Mouse (Mus musculus): ENCODE measurements around the gene Ranbp3. TPM values are rescaled to one million over a fixed set of nuclear protein-coding genes. Genes with fewer than 3 reads are reported as not detected.

Gene Ranbp3
- polyA plus RNA-seq, 2 experiments = 34.2 to 42.9 TPM

- DNase-seq (ENCODE audit: low read depth in 3 of 3, low spot score in 3 of 3) = no peak
Measured at GRCm38 (mm10) chr17:56663659-56664058, 9.4 kb upstream of the Ranbp3 start.

GRCm38 (mm10) chr17:56664333-56664732 is 8.8 kb upstream of the Ranbp3 start:
- H3K36me3 ChIP-seq (replicated peaks; ENCODE audit: control insufficient read depth, insufficient read depth, low read depth) = no peaks in the 10 kb centered on the region
- H3K9ac ChIP-seq (replicated peaks) = no peak overlapping the region
- ATAC-seq (ENCODE audit: insufficient read depth) = no peak
- no peak overlapping the region for H3K27ac ChIP-seq
- H3K4me1 ChIP-seq (replicated peaks; ENCODE audit: control insufficient read depth in 2 of 2, insufficient read depth in 2 of 2, low read length in 1 of 2) = no peaks in the 10 kb centered on the region; a peak in 1 of 4 replicates
- TF ChIP-seq CTCF (IDR thresholded peaks at IDR 0.05; ENCODE audit: low read depth) = no peak
- no peak for TF ChIP-seq EP300 (IDR thresholded peaks at IDR 0.05; ENCODE audit: low read depth)
- no peak overlapping the region for H3K4me3 ChIP-seq (ENCODE audit: insufficient read depth in 1 of 2, low read depth in 2 of 2, low read length in 2 of 2)
- 22% methylated on average over 10 of the region's 10 CpGs for WGBS (ENCODE audit: insufficient replicate concordance)
- DNase-seq (ENCODE audit: low read depth in 3 of 3, low spot score in 3 of 3) = no peak
- no peaks in the 10 kb centered on the region for H3K9me3 ChIP-seq (ENCODE audit: control insufficient read depth, low read length)
- no peak overlapping the region for H3K4me2 ChIP-seq (ENCODE audit: low read depth)
- peaks cover 19% of the 10 kb centered on the region for H3K27me3 ChIP-seq (ENCODE audit: control insufficient read depth, insufficient read depth, low read length)

More at GRCm38 (mm10) chr17:56663659-56664058, 9.4 kb upstream of the Ranbp3 start:
- no peak for ATAC-seq (ENCODE audit: insufficient read depth)
- TF ChIP-seq EP300 (IDR thresholded peaks at IDR 0.05; ENCODE audit: low read depth) (no peak), CTCF (IDR thresholded peaks at IDR 0.05; ENCODE audit: low read depth) (no peak)
- Histone ChIP-seq H3K4me3 (ENCODE audit: insufficient read depth in 1 of 2, low read depth in 2 of 2, low read length in 2 of 2) (no peak overlapping the region), H3K36me3 (replicated peaks; ENCODE audit: control insufficient read depth, insufficient read depth, low read depth) (no peaks in the 10 kb centered on the region), H3K27ac (no peak overlapping the region), H3K4me1 (replicated peaks; ENCODE audit: control insufficient read depth in 2 of 2, insufficient read depth in 2 of 2, low read length in 1 of 2) (no peaks in the 10 kb centered on the region; a peak in 1 of 4 replicates), H3K27me3 (ENCODE audit: control insufficient read depth, insufficient read depth, low read length) (peaks cover 18% of the 10 kb centered on the region), H3K9ac (replicated peaks) (no peak overlapping the region), H3K4me2 (ENCODE audit: low read depth) (no peak overlapping the region), H3K9me3 (ENCODE audit: control insufficient read depth, low read length) (no peaks in the 10 kb centered on the region)
- 44% methylated on average over 3 of the region's 3 CpGs for WGBS (ENCODE audit: insufficient replicate concordance)

- 66% methylated on average over 4 of the region's 4 CpGs for WGBS (ENCODE audit: insufficient replicate concordance)
Measured at GRCm38 (mm10) chr17:56666384-56666783, 6.7 kb upstream of the Ranbp3 start.

GRCm38 (mm10) chr17:56667591-56667990 is 5.5 kb upstream of the Ranbp3 start:
- no peak overlapping the region for H3K4me3 ChIP-seq (ENCODE audit: insufficient read depth in 1 of 2, low read depth in 2 of 2, low read length in 2 of 2)
- H3K27me3 ChIP-seq (ENCODE audit: control insufficient read depth, insufficient read depth, low read length) = peaks cover 19% of the 10 kb centered on the region
- H3K27ac ChIP-seq = no peak overlapping the region
- no peaks in the 10 kb centered on the region for H3K9me3 ChIP-seq (ENCODE audit: control insufficient read depth, low read length)
- peaks cover 2 to 3% of the 10 kb centered on the region in 2 experiments; a peak in 3 of 4 replicates for H3K4me1 ChIP-seq (replicated peaks; ENCODE audit: control insufficient read depth in 2 of 2, insufficient read depth in 2 of 2, low read length in 1 of 2)
- no peak overlapping the region for H3K4me2 ChIP-seq (ENCODE audit: low read depth)
- DNase-seq (ENCODE audit: low read depth in 3 of 3, low spot score in 3 of 3) (no peak), ATAC-seq (ENCODE audit: insufficient read depth) (no peak)
- no peak overlapping the region for H3K9ac ChIP-seq (replicated peaks)
- TF ChIP-seq EP300 (IDR thresholded peaks at IDR 0.05; ENCODE audit: low read depth) (no peak), CTCF (IDR thresholded peaks at IDR 0.05; ENCODE audit: low read depth) (no peak)
- WGBS (ENCODE audit: insufficient replicate concordance) = 47% methylated on average over 3 of the region's 3 CpGs
- no peaks in the 10 kb centered on the region for H3K36me3 ChIP-seq (replicated peaks; ENCODE audit: control insufficient read depth, insufficient read depth, low read depth)

More at GRCm38 (mm10) chr17:56666384-56666783, 6.7 kb upstream of the Ranbp3 start:
- Histone ChIP-seq H3K4me1 (replicated peaks; ENCODE audit: control insufficient read depth in 2 of 2, insufficient read depth in 2 of 2, low read length in 1 of 2) (no peaks in the 10 kb centered on the region; a peak in 1 of 4 replicates), H3K9me3 (ENCODE audit: control insufficient read depth, low read length) (no peaks in the 10 kb centered on the region), H3K27ac (no peak overlapping the region), H3K9ac (replicated peaks) (no peak overlapping the region), H3K36me3 (replicated peaks; ENCODE audit: control insufficient read depth, insufficient read depth, low read depth) (no peaks in the 10 kb centered on the region), H3K4me3 (ENCODE audit: insufficient read depth in 1 of 2, low read depth in 2 of 2, low read length in 2 of 2) (no peak overlapping the region), H3K27me3 (ENCODE audit: control insufficient read depth, insufficient read depth, low read length) (peaks cover 19% of the 10 kb centered on the region), H3K4me2 (ENCODE audit: low read depth) (no peak overlapping the region)
- TF ChIP-seq CTCF (IDR thresholded peaks at IDR 0.05; ENCODE audit: low read depth) = no peak
- no peak for TF ChIP-seq EP300 (IDR thresholded peaks at IDR 0.05; ENCODE audit: low read depth)
- ATAC-seq (ENCODE audit: insufficient read depth) = no peak
- no peak for DNase-seq (ENCODE audit: low read depth in 3 of 3, low spot score in 3 of 3)

GRCm38 (mm10) chr17:56668384-56669144 is 4.5 kb upstream of the Ranbp3 start:
- DNase-seq (ENCODE audit: low read depth in 3 of 3, low spot score in 3 of 3) (peak; percentile 51 to 60 (median 57)), ATAC-seq (ENCODE audit: insufficient read depth) (no peak)
- Histone ChIP-seq H3K36me3 (replicated peaks; ENCODE audit: control insufficient read depth, insufficient read depth, low read depth) (no peaks in the 10 kb centered on the region), H3K4me3 (ENCODE audit: insufficient read depth in 1 of 2, low read depth in 2 of 2, low read length in 2 of 2) (peak overlapping the region; percentile 36 to 44), H3K27ac (no peak overlapping the region), H3K4me1 (replicated peaks; ENCODE audit: control insufficient read depth in 2 of 2, insufficient read depth in 2 of 2, low read length in 1 of 2) (peaks cover 2 to 5% of the 10 kb centered on the region in 2 experiments; a peak in 3 of 4 replicates), H3K4me2 (ENCODE audit: low read depth) (peak overlapping the region; percentile 65), H3K27me3 (ENCODE audit: control insufficient read depth, insufficient read depth, low read length) (peaks cover 19% of the 10 kb centered on the region), H3K9me3 (ENCODE audit: control insufficient read depth, low read length) (no peaks in the 10 kb centered on the region), H3K9ac (replicated peaks) (no peak overlapping the region)
- WGBS (ENCODE audit: insufficient replicate concordance) = 4% methylated on average over 31 of the region's 31 CpGs
- no peak for TF ChIP-seq EP300 (IDR thresholded peaks at IDR 0.05; ENCODE audit: low read depth)
- TF ChIP-seq CTCF (IDR thresholded peaks at IDR 0.05; ENCODE audit: low read depth) = peak; percentile 97

All from liver, embryonic 14.5 days (tissue).